Mouse (Mus musculus) lung, postnatal 0 days (tissue): Measurements from ENCODE around the gene Ttll12.

Source experiments
- CTCF ChIP-seq: IDR thresholded peaks from 2 replicates; pipeline ENCODE4 v1.5.1; 2016; ENCODE audit warnings: antibody characterized with exemption, mild to moderate bottlenecking
- EP300 ChIP-seq: IDR thresholded peaks from 2 replicates; pipeline ENCODE4 v1.6.1; 2016; ENCODE audit warnings: antibody characterized with exemption, mild to moderate bottlenecking, control low read depth

GRCm38 (mm10) chr15:83566006-83566405 lies 29.0 kb downstream of the Ttll12 start:
- TF ChIP-seq CTCF (no peak), EP300 (peak; percentile 24; the same call in 1 of the 2 replicates)
